Mouse (Mus musculus) intestine, embryonic 15.5 days (tissue): Measurements from ENCODE around the gene Zcchc4. TPM values are rescaled to one million over a fixed set of nuclear protein-coding genes. Genes with fewer than 3 reads are reported as not detected.

Experiments
- ATAC-seq: fragments of 200-750 bp; cut with Nextera tagmentation; 2 replicates; pipeline ENCODE4 v1.8.0; 2017; ENCODE audit warnings: moderate TSS enrichment, moderate library complexity
- H3K27ac ChIP-seq: fragments of 300-500 bp; sonication (generic); 2 replicates; pipeline ENCODE4 v1.5.1; 2015; ENCODE audit warnings: mild to moderate bottlenecking, inconsistent platforms
- H3K27me3 ChIP-seq: fragments of 300-500 bp; sonication (generic); replicated peaks from 2 replicates; pipeline ENCODE4 v1.6.1; 2015; ENCODE audit warnings: inconsistent platforms
- H3K36me3 ChIP-seq: fragments of 300-500 bp; sonication (generic); 2 replicates; pipeline ENCODE4 v1.6.1; 2015; ENCODE audit warnings: inconsistent platforms
- H3K4me1 ChIP-seq: fragments of 300-500 bp; sonication (generic); replicated peaks from 2 replicates; pipeline ENCODE4 v1.6.1; 2015; ENCODE audit warnings: inconsistent platforms
- H3K4me2 ChIP-seq: fragments of 300-500 bp; sonication (generic); replicated peaks from 2 replicates; pipeline ENCODE4 v1.6.1; 2015; ENCODE audit warnings: mild to moderate bottlenecking, inconsistent platforms
- H3K4me3 ChIP-seq: fragments of 300-500 bp; sonication (generic); replicated peaks from 2 replicates; pipeline ENCODE4 v1.5.1; 2015; ENCODE audit warnings: inconsistent platforms
- H3K9ac ChIP-seq: fragments of 300-500 bp; sonication (generic); 2 replicates; pipeline ENCODE4 v1.6.1; 2015; ENCODE audit warnings: inconsistent platforms
- H3K9me3 ChIP-seq: fragments of 300-500 bp; sonication (generic); 2 replicates; pipeline ENCODE4 v1.6.1; 2016; ENCODE audit warnings: inconsistent platforms
- WGBS: fragments of 180-500 bp; shearing (Covaris S2); methylation state at CpG from one replicate; pipeline ENCODE4 v1.1.7; 2015; 5-methylcytosine and 5-hydroxymethylcytosine counted together
- polyA plus RNA-seq: library from polyadenylated mRNA; unstranded; fragments of >200 nt; fragmentation: Nextera tagmentation; extraction: Ambion mirVana; gene quantifications from 2 replicates; pipeline ENCODE4 v1.2.1, GENCODE M21; 2015

Gene Zcchc4
- polyA plus RNA-seq, 1 experiment from 2014 or later = 12.3 TPM

DNA sequence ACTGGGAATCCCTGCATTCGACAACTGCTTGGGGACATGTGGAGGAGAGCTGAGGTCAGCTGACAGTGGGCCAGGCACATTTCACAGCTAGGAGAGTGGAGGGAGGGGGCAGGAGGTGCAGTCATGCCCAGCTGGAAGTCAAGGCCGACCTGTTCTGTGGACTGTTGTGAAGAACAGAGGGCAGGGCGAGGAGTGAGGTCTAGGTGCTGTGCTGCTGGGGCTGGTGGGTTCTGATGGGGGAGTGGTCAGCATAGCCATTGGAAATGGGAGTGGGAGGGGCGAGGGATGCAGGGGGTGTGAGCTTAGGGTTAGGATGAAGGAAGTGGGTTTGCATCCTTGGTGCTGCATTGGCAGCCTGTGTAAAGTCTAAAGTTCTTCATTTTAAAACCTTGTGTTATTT lies 30.6 kb downstream of the Zcchc4 start:
- H3K4me2 ChIP-seq = no peak overlapping the region
- H3K27me3 ChIP-seq = no peaks in the 10 kb centered on the region
- H3K36me3 ChIP-seq = peaks cover 4% of the 10 kb centered on the region; the same call in 1 of the 2 replicates
- no peak overlapping the region for H3K27ac ChIP-seq
- no peak for ATAC-seq
- no peaks in the 10 kb centered on the region for H3K4me1 ChIP-seq
- no peak overlapping the region for H3K9ac ChIP-seq
- 72% methylated on average over 4 of the region's 4 CpGs for WGBS
- no peaks in the 10 kb centered on the region for H3K9me3 ChIP-seq
- H3K4me3 ChIP-seq = no peak overlapping the region

DNA sequence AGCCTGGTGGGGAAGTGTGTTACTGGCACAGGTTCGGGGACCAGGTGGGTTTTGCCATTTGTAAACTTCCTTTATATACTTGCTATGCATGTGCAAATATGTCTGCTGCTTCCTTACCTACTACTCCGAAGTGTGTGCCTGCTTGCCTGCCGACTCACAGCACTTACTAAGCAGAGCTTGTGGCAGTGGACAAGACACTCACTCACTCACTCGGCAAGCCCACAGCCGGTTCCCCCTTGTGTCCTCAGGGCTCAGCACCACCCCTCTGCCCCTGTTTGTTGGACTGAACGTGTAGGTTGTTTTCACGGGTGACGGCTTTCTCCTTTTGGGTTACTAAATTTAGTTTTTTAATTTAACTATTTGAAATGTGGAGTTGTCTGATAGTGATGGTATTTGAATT lies 31.1 kb downstream of the Zcchc4 start:
- Histone ChIP-seq H3K4me2 (no peak overlapping the region), H3K9ac (no peak overlapping the region), H3K9me3 (no peaks in the 10 kb centered on the region), H3K36me3 (peaks cover 4% of the 10 kb centered on the region; the same call in 1 of the 2 replicates), H3K4me1 (no peaks in the 10 kb centered on the region), H3K4me3 (no peak overlapping the region), H3K27me3 (no peaks in the 10 kb centered on the region), H3K27ac (no peak overlapping the region)
- no peak for ATAC-seq
- WGBS = 79% methylated on average over 8 of the region's 8 CpGs

DNA sequence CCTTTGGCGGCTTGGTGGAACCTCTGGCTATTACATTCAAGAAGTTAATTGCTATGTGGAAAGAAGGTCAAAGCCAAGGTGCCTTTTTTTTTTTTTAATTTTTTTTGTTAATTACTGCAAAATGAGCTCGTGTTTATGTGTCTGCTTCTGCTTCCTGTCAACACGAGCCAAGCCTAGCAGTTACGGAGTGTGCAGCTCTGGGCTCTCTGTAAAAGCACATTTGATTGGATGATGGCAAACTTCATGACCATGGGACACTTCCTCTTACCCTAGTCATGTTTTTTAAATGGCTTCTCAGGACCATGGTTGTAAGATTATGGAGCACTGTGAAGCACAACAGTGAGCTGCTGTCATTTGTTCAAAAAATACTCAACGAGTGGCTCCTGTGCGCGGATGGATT lies 31.8 kb downstream of the Zcchc4 start:
- Histone ChIP-seq H3K4me2 (no peak overlapping the region), H3K9me3 (no peaks in the 10 kb centered on the region), H3K4me3 (no peak overlapping the region), H3K36me3 (peaks cover 4% of the 10 kb centered on the region; the same call in 1 of the 2 replicates), H3K27me3 (no peaks in the 10 kb centered on the region), H3K9ac (no peak overlapping the region), H3K4me1 (no peaks in the 10 kb centered on the region), H3K27ac (no peak overlapping the region)
- 85% methylated on average over 7 of the region's 7 CpGs for WGBS
- ATAC-seq = no peak

DNA sequence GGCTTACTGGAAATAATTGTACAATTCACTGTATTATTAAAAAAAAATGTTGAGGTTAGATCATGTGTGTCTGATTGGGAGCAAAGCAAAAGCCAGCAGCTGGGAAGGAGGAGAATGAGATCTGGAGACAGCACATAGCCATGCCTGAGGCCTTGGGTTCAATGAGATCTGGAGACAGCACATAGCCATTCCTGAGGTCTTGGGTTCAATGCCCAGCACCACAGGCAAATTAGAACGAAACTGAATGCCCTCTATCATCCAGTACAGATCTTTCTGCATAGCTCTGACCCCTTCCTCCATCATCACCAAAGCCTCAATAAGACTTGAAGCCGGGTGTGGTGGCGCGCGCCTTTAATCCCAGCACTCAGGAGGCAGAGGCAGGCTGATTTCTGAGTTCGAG lies 35.2 kb downstream of the Zcchc4 start:
- Histone ChIP-seq H3K4me2 (no peak overlapping the region), H3K36me3 (no peaks in the 10 kb centered on the region; the same call in 1 of the 2 replicates), H3K9me3 (no peaks in the 10 kb centered on the region), H3K9ac (no peak overlapping the region), H3K4me3 (no peak overlapping the region), H3K27ac (no peak overlapping the region), H3K27me3 (no peaks in the 10 kb centered on the region), H3K4me1 (no peaks in the 10 kb centered on the region)
- no peak for ATAC-seq
- 95% methylated on average over 6 of the region's 6 CpGs for WGBS

DNA sequence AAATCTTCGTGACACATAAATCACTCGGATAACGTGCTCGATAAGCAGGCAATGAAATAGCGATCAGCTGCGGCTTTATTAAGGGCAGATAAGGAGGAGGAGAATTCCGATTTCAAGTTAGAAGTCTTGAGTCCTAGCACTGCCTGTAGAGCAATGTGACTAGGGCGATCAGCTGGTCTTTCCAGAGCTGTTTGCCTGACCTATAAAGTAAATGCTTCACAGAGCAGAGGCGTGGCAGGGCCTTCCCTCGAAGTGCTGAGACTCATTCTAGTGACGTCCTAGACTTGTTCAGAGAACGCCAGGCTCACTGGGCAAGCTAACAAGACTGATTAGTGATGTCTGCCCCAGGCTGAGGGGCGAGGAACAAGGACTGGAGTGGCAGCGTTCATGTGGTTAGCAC lies 35.8 kb downstream of the Zcchc4 start:
- no peak overlapping the region for H3K9ac ChIP-seq
- H3K36me3 ChIP-seq = no peaks in the 10 kb centered on the region
- 72% methylated on average over 14 of the region's 14 CpGs for WGBS
- no peak overlapping the region for H3K4me2 ChIP-seq
- H3K4me1 ChIP-seq = no peaks in the 10 kb centered on the region
- peak; percentile 86 for ATAC-seq
- H3K27me3 ChIP-seq = no peaks in the 10 kb centered on the region
- no peaks in the 10 kb centered on the region for H3K9me3 ChIP-seq
- H3K4me3 ChIP-seq = no peak overlapping the region
- no peak overlapping the region for H3K27ac ChIP-seq

DNA sequence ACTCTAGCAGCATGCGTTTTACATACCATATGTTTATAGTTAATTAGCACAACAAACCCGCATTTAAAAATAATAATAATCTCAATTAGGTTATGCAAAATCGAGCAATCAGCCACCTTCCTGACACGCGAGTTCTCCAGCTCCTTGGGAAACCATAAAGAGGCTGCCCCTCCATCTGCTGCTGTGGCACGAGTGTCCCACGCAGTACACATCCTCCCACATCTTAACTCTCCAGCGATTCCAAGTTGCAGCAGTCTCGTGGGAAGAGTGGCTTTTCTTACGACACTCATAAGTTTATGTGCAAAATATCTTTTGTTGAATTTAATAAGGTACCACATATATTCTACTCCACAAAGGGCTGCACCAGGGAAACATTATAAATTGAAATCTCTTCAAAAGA lies 37.2 kb downstream of the Zcchc4 start:
- H3K27me3 ChIP-seq = no peaks in the 10 kb centered on the region
- H3K27ac ChIP-seq = no peak overlapping the region
- H3K4me3 ChIP-seq = no peak overlapping the region
- H3K4me1 ChIP-seq = no peaks in the 10 kb centered on the region
- no peak for ATAC-seq
- no peak overlapping the region for H3K9ac ChIP-seq
- WGBS = 92% methylated on average over 10 of the region's 10 CpGs
- no peaks in the 10 kb centered on the region for H3K9me3 ChIP-seq
- no peak overlapping the region for H3K4me2 ChIP-seq
- H3K36me3 ChIP-seq = 0 out of 2 replicates have a peak, but pooled peaks cover 3% of the 10 kb centered on the region

DNA sequence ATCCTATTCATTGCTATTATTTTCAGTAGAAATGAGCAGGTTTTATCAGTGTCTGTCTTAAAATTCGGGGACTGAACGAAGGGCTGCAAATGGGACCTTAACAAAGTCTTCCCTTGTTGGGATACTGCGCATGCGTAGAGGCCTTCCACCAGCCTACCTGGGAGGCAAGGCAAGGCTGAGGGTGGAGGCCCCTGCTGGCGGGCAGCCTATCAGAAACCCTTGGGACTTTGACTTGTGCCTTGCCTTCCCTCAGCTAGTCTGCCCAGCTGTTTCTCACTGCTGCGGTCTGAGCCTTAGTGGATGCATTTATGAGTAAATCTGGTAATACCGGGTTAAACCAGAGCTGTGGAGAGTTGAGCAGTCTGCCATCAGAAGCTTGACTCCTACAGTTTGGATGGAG lies 38.1 kb downstream of the Zcchc4 start:
- Histone ChIP-seq H3K27me3 (no peaks in the 10 kb centered on the region), H3K27ac (no peak overlapping the region), H3K9me3 (no peaks in the 10 kb centered on the region), H3K9ac (no peak overlapping the region), H3K4me1 (no peaks in the 10 kb centered on the region), H3K4me2 (no peak overlapping the region), H3K4me3 (no peak overlapping the region), H3K36me3 (0 out of 2 replicates have a peak, but pooled peaks cover 3% of the 10 kb centered on the region)
- 88% methylated on average over 7 of the region's 7 CpGs for WGBS
- ATAC-seq = no peak

DNA sequence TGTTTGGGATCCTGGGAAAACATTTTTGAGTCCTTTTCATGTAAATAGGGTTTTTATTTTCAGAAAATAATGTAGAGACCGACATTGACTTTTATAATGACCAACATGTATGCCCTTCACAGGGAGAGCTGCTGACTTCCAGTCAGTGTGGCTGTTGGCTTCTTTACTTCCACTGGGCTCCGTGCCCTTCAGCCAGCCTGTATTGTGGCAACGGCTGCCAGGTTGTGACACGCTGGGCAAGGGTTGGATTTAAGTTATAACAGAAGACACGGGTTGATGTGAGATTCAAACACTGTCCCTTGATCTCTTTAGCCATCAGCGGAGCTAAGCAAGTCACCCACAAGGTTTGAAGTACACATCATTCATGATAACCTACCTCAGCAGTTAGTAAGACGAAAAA lies 43.5 kb downstream of the Zcchc4 start:
- Histone ChIP-seq H3K27ac (no peak overlapping the region), H3K4me3 (no peak overlapping the region), H3K4me1 (no peaks in the 10 kb centered on the region), H3K9ac (no peak overlapping the region), H3K9me3 (no peaks in the 10 kb centered on the region), H3K4me2 (no peak overlapping the region), H3K27me3 (no peaks in the 10 kb centered on the region), H3K36me3 (0 out of 2 replicates have a peak, but pooled peaks cover 11% of the 10 kb centered on the region)
- ATAC-seq = no peak
- 92% methylated on average over 7 of the region's 7 CpGs for WGBS

DNA sequence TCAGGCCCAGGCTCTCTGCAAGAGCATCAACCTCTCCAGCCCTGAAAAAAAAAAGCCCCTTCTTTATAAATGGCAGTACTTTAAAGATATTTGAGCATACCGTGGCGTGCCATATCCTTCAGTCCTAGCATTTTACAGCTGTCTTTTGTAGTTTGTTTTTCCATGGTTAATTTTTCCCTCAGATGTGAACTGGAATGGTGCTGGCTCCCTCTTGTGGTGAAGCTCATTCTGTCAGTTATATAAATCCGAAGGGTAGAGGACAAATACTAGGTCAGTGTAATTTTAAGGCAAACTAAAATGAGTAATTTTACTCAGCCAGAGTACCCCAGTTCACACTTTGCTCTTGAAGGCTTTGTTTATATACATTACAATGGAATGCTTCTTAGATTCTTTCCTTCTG lies 46.5 kb downstream of the Zcchc4 start:
- Histone ChIP-seq H3K4me2 (no peak overlapping the region), H3K9ac (no peak overlapping the region), H3K27me3 (no peaks in the 10 kb centered on the region), H3K4me1 (no peaks in the 10 kb centered on the region), H3K4me3 (no peak overlapping the region), H3K27ac (no peak overlapping the region), H3K36me3 (0 out of 2 replicates have a peak, but pooled peaks cover 10% of the 10 kb centered on the region), H3K9me3 (no peaks in the 10 kb centered on the region)
- WGBS = 25% methylated on average over 3 of the region's 3 CpGs
- no peak for ATAC-seq

DNA sequence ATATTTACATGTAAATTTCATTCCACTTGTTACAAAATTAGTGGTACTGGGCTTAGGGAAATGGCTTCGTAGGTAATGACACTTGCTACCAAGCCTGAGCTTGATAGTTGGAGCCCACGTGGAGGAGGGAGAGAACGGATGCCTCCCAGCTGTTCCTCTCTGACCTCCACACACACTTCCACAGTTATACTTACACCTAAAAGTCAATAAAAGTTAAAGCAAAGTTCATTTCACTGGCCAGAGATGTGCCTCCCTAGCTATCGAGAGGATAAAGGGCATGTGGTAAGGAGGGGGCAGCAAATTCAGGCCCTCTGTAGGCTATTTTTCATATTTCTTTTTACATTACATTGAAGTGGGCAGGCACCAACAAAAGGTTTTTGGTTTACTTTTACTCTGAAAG lies 52.7 kb downstream of the Zcchc4 start:
- ATAC-seq = peak; percentile 71
- no peaks in the 10 kb centered on the region for H3K27me3 ChIP-seq
- H3K9me3 ChIP-seq = no peaks in the 10 kb centered on the region

DNA sequence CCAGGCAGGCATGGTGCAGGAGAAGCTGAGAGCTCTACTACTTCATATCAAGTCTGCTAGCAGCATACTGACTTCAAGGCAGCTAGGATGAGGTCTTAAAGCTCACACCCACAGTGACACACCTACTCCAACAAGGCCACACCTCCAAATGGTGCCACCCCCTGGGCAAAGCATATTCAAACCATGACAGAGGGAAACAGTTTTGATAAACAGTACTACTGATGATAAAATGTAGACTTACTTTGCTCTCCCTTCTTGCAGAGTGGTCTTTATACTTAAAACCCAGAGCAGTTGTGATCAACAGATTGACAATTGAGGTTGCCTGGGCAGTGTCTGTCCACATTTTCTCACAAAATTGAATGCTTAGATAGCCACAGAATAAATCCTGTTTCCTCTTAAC lies 57.8 kb downstream of the Zcchc4 start:
- Histone ChIP-seq H3K4me1 (peaks cover 11% of the 10 kb centered on the region; the same call in 1 of the 2 replicates), H3K9ac (no peak overlapping the region), H3K4me2 (peak overlapping the region; percentile 59), H3K36me3 (no peaks in the 10 kb centered on the region), H3K27me3 (no peaks in the 10 kb centered on the region), H3K9me3 (no peaks in the 10 kb centered on the region), H3K27ac (peak overlapping the region; percentile 81), H3K4me3 (no peak overlapping the region)
- no peak for ATAC-seq

More for the DNA sequence above, 52.7 kb downstream of the Zcchc4 start:
- Histone ChIP-seq H3K4me1 (peaks cover 2% of the 10 kb centered on the region; the same call in 1 of the 2 replicates), H3K36me3 (no peaks in the 10 kb centered on the region), H3K27ac (no peak overlapping the region), H3K9ac (no peak overlapping the region), H3K4me2 (no peak overlapping the region), H3K4me3 (no peak overlapping the region)
- WGBS = 51% methylated on average over 4 of the region's 4 CpGs

DNA sequence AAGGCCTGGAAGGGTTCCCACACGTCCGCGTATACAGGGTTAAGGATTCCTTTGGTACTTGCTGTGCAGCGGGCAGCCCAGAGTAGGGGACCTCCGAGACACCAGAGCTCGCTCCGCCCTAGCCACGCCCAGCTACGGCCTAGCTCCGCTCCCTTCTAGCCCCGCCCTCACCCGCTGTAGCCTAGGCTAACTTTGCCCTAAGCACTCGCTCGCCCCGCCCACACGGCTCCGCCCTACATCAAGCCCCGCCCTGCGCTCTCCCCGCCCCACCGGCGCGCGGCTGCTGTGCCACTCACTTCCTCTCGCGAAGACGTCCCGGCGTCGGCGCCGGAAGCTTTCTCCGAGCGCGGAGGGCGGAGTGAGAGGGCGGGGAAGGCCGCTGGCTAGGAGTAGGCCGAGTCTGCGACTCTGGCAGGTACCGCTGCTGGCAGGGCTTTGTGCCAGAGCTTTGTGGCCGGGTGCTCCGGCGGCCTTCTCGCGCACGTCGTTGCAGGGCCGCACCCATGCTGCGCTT lies 58.6 kb downstream of the Zcchc4 start, which contains the start of gene Anapc4:
Gene Anapc4 (plus strand): TSS at position 252 of the 514 bp plus-strand sequence.
- peak within 1 kb of the TSS; percentile 66 for H3K9ac ChIP-seq
- H3K27ac ChIP-seq = peak within 1 kb of the TSS; percentile 81
- no peaks in the 10 kb centered on the region for H3K27me3 ChIP-seq
- H3K9me3 ChIP-seq = no peaks in the 10 kb centered on the region
- WGBS = under 1% methylated on average over 50 of the region's 50 CpGs
- peak within 1 kb of the TSS; percentile 68 for H3K4me3 ChIP-seq
- peak; percentile 99 for ATAC-seq
- peak within 1 kb of the TSS; percentile 59 for H3K4me2 ChIP-seq
- H3K36me3 ChIP-seq = 0 out of 2 replicates have a peak, but pooled peaks cover 4% of the 10 kb centered on the region
- peaks cover 11% of the 10 kb centered on the region; the same call in 1 of the 2 replicates for H3K4me1 ChIP-seq

DNA sequence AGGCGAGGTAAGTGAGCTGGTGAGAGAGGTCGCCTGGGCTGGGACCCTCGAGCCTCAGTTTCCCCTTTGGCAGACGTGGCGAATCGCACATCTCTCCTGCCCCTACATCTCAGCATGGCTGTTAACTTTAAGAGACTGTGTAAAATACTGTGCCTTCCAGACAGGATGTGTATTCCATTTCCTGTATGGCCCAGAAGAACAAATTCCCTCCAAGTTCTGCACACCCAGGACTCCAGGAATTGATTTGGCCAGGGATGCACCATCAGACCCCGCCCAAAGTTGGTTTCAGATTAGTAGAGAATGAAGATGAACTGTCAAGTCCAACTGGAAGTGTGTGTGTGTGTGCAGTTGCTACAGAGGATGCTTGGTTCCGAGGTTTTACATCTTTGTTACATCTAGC lies 59.2 kb downstream of the Zcchc4 start:
- H3K36me3 ChIP-seq = 0 out of 2 replicates have a peak, but pooled peaks cover 4% of the 10 kb centered on the region
- peak overlapping the region; percentile 59 for H3K4me2 ChIP-seq
- H3K27ac ChIP-seq = peak overlapping the region; percentile 81
- H3K4me3 ChIP-seq = peak overlapping the region; percentile 68
- 6% methylated on average over 8 of the region's 8 CpGs for WGBS
- ATAC-seq = no peak
- peaks cover 11% of the 10 kb centered on the region; the same call in 1 of the 2 replicates for H3K4me1 ChIP-seq
- no peaks in the 10 kb centered on the region for H3K27me3 ChIP-seq
- H3K9me3 ChIP-seq = no peaks in the 10 kb centered on the region
- peak overlapping the region; percentile 66 for H3K9ac ChIP-seq
